Mouse (Mus musculus): ENCODE data around the gene Rab10.

DNA sequence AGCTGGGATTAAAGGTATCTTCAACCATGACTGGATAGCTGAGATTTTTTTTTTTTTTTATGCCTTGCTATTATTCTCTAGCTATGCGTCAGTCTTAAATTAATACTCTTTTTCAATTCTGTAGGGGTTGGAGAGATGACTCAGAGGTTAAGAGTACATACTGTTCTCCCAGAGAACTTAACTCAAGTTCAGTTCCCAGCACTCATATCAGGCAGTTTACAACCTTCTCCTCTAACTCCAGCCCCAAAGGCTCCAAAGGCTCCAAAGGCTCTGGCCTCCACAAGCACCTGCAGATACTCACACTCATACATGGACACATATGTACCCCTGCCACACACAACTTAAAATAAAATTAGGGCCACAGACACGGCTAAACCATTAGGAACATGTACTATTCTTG lies 25.3 kb downstream of the Rab10 start:
- TF ChIP-seq CTCF (IDR thresholded peaks at IDR 0.05) (no peak), EP300 (IDR thresholded peaks at IDR 0.05) (peak; percentile 73)

Measured in lung, postnatal 0 days (tissue).